Mouse (Mus musculus): ENCODE results near the gene Krt2. TPM values are rescaled to one million over a fixed set of nuclear protein-coding genes. Genes with fewer than 3 reads are reported as not detected.

Krt2 gene
- polyA plus RNA-seq, 1 experiment from 2014 or later: not detected

DNA sequence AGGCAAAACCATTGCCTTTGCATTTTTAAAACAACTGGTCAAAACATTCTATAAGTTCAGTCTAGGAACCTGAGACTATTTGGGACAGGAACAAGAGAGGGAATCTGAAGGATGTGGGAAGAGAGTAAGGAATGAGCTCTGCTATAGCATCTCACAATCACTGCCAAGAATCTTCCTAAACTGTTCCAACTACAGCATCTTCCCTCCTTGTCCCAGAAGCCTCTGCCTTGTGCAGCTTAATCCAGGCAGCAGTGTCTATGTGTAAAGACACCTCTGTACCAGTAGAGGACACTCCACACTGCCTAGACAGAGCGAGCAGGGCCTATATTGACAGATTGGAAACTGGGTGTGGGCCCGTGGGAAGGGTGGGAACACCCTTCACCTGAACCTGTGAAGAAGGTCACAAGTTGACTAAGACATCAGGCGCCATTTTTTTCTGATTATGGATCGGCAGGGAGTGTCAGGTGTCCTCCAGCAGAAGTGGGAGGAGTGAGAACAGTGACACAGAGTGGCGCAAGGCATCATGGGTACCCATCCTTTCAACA is 16.9 kb upstream of the Krt2 start:
- WGBS: 57% methylated on average over 5 of the region's 5 CpGs
- no peak overlapping the region for H3K9ac ChIP-seq (replicated peaks)
- no peak overlapping the region for H3K4me2 ChIP-seq (replicated peaks)
- H3K4me1 ChIP-seq: no peaks in the 10 kb centered on the region
- ATAC-seq (replicated peaks): no peak
- H3K4me3 ChIP-seq: no peak overlapping the region
- H3K27ac ChIP-seq (replicated peaks): no peak overlapping the region
- H3K27me3 ChIP-seq: no peaks in the 10 kb centered on the region
- H3K36me3 ChIP-seq: no peaks in the 10 kb centered on the region
- no peaks in the 10 kb centered on the region for H3K9me3 ChIP-seq

DNA sequence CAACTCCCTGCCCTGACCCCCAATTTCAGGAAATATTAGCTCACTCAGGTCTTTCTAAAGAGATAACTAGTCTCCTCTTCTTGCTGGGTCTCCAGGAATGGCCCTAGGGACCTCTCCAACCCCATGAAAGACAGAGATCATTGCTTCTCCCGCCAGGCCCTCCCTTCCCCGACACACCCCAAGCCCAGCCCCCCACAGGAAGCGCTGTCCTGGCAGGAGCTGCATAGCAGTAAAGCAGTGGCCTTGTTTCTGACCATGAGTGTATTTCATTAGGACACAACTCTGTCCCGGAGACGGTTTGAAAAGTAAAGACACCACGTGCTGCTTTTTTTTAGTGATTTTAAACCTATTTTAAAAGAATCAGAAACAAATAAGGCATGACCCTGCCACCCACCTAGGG is 15.2 kb upstream of the Krt2 start:
- Histone ChIP-seq H3K9me3 (no peaks in the 10 kb centered on the region), H3K4me1 (no peaks in the 10 kb centered on the region), H3K4me2 (replicated peaks) (no peak overlapping the region), H3K36me3 (no peaks in the 10 kb centered on the region), H3K4me3 (no peak overlapping the region), H3K9ac (replicated peaks) (no peak overlapping the region), H3K27ac (replicated peaks) (no peak overlapping the region), H3K27me3 (no peaks in the 10 kb centered on the region)
- no peak for ATAC-seq (replicated peaks)
- WGBS: 54% methylated on average over 6 of the region's 6 CpGs

DNA sequence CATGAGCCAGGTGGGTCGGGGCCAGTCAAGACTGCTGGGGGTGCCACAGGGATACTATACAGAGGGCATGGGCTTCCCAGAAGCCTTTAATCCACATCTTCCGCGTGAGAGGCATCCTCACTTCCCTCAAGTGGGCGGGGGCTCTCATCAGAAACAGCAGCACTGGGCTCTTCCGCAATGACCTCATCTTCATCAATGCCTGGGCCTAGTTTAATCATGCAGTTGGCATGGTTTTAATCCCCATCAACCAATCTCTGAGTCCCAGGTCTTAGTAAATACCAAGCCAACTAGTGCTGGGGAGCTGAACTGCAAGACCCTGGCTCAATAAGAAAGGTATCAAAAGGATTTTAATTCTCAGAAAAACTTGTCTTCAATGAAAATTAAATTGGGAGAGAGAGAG is 11.5 kb upstream of the Krt2 start:
- WGBS: 41% methylated on average over 5 of the region's 5 CpGs
- Histone ChIP-seq H3K27me3 (no peaks in the 10 kb centered on the region), H3K4me2 (replicated peaks) (no peak overlapping the region), H3K9ac (replicated peaks) (no peak overlapping the region), H3K9me3 (no peaks in the 10 kb centered on the region), H3K36me3 (no peaks in the 10 kb centered on the region), H3K4me3 (no peak overlapping the region), H3K4me1 (no peaks in the 10 kb centered on the region), H3K27ac (replicated peaks) (no peak overlapping the region)
- ATAC-seq (replicated peaks): no peak

DNA sequence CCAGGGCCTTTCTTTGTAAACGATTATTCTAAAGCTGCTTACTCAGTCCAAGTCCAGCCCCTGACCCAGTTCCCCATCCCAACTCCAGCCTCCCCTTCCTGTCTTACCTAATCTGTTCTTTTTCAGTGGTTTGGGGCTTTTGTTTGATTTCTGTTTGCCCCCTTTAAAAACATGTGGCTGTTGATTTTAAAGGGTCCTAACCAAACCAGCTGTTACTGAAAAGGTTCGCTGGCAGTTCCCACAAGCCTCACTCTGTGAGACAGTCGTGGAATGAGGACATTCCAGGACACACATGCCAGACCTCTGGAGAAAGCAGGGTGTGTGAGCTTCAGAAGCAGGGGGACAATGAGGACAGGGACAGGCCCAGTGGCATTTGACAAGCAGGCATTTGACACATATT is 3.8 kb upstream of the Krt2 start:
- H3K36me3 ChIP-seq: no peaks in the 10 kb centered on the region
- H3K4me2 ChIP-seq (replicated peaks): no peak overlapping the region
- whole genome bisulfite sequencing: 19% methylated on average over 3 of the region's 3 CpGs
- no peak overlapping the region for H3K27ac ChIP-seq (replicated peaks)
- H3K4me1 ChIP-seq: no peaks in the 10 kb centered on the region
- ATAC-seq (replicated peaks): no peak
- no peak overlapping the region for H3K4me3 ChIP-seq
- no peaks in the 10 kb centered on the region for H3K9me3 ChIP-seq
- no peaks in the 10 kb centered on the region for H3K27me3 ChIP-seq
- no peak overlapping the region for H3K9ac ChIP-seq (replicated peaks)

DNA sequence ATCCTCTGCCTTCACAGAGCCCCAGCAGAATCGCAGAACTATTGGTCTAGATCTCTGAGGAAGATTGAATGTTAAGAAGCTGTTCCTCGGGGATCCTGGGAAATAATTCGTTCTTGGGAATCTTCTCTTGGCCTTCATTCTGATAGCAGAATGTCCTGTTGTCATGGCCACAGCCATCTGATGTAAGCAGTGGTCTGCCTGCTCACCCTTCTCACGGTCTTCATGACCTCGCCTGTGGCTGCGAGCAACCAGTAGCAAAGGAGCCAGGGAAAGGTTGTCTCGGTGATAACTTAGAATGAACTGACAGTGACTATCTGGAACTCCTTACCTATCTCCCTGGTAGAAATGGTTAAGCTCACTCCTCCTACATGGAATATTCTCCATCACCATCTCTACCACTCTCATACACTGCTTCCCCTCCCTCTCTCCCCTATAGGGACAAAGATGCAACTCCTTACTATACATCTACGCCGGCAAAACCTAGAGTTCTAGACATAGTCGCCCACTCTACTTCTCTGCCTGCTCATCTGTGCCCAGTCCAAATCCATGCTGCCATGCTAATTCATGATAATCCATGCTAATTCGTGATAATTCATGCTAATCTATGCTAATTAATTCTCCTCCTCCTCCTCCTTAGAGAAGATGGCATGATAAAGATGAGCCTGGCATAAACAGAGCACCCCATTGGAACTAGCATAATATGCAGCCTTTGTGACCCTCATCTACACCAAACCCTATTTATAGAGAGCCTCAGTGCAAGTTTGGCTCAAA is 14.7 kb downstream of the Krt2 start:
- H3K36me3 ChIP-seq: no peaks in the 10 kb centered on the region
- peak overlapping the region; percentile 45 for H3K27ac ChIP-seq (replicated peaks)
- 72% methylated on average over 11 of the region's 11 CpGs for WGBS
- H3K4me2 ChIP-seq (replicated peaks): no peak overlapping the region
- no peaks in the 10 kb centered on the region for H3K9me3 ChIP-seq
- no peak overlapping the region for H3K9ac ChIP-seq (replicated peaks)
- no peak overlapping the region for H3K4me3 ChIP-seq
- ATAC-seq (replicated peaks): peak; percentile 80
- H3K27me3 ChIP-seq: no peaks in the 10 kb centered on the region
- H3K4me1 ChIP-seq: peaks cover 17% of the 10 kb centered on the region

DNA sequence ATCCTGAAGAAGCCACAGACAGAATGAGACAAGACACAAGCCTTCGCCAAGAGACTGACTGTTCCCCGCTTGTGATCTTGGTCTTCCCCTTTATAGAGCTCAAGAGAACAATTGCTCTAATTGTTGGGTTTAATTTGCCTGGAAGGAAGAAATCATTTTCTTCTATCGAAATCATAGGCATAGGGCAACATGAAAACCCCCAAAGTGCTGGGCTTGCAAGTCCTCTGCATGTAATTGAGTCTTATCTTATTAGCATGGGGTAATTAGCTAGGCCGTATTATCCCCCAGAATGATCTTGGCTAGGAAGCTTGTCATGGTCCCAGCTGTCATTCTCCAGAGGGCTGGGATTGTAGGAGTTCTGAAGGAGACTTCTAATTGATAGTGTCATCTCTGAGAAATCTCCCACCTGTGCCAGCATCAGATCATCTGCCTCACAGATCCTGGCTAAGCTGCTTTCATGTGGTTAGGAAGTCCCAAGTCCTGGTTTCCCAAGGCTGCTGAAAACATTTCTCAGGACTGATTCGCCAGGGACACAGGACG is 15.6 kb downstream of the Krt2 start, which contains the start of gene Krt73:
Gene Krt73, minus strand, starts transcription at position 51 of the 540 bp plus-strand sequence.
- H3K9ac ChIP-seq (replicated peaks): no peak within 1 kb of the TSS
- peak within 1 kb of the TSS; percentile 45 for H3K27ac ChIP-seq (replicated peaks)
- H3K4me2 ChIP-seq (replicated peaks): no peak within 1 kb of the TSS
- 53% methylated on average over 6 of the region's 6 CpGs for WGBS
- H3K27me3 ChIP-seq: no peaks in the 10 kb centered on the region
- no peaks in the 10 kb centered on the region for H3K9me3 ChIP-seq
- H3K4me1 ChIP-seq: peaks cover 17% of the 10 kb centered on the region
- no peaks in the 10 kb centered on the region for H3K36me3 ChIP-seq
- no peak within 1 kb of the TSS for H3K4me3 ChIP-seq
- ATAC-seq (replicated peaks): peak; percentile 55; the same call in 1 of the 2 replicates

DNA sequence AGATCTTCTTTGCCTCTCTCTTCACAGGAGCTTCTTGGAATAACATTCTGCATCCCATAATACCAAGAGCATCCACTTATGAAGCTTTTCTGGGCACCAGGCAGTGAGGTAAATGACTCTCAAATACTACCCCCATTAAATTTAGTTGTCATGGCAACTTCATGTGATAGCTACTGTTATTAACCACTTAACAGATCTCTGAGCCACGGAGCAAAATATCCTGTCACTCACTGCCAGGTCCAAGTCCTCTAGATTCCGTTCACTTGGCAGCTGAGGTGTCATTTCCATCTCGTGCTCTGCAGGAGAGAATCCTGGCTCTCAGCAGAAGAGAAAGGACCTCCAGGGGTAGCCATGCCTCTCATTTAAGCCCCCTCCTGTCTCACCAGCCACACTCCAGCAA is 27.1 kb downstream of the Krt2 start:
- Histone ChIP-seq H3K9me3 (no peaks in the 10 kb centered on the region), H3K4me2 (replicated peaks) (no peak overlapping the region), H3K36me3 (no peaks in the 10 kb centered on the region), H3K4me1 (peaks cover 15% of the 10 kb centered on the region), H3K4me3 (no peak overlapping the region), H3K27me3 (no peaks in the 10 kb centered on the region), H3K27ac (replicated peaks) (peak overlapping the region; percentile 71), H3K9ac (replicated peaks) (no peak overlapping the region)
- WGBS: 8% methylated on average over 3 of the region's 3 CpGs
- peak; percentile 60 for ATAC-seq (replicated peaks)

DNA sequence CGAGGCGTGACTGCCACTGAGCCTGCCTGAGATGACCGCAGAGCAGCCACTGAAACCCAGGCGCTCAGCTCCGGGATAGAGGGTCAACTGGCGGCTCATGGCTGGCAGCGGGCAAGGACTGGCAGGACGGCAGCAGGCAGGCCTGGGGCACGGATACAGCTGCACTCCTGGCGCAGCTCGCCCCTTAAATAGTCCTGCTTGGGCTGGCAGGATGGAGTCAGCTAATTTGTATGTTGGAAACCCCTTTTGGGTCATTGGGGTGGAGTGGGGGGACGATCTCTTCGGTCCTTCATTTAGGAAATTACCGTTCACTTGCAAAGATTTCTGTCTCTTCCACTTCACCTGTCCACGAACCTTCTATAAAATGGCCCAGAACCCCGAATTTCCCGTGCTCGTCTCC is 31.6 kb downstream of the Krt2 start, which contains the start of gene Krt72:
Gene Krt72, minus strand, starts transcription at position 101 of the 400 bp plus-strand sequence.
- 92% methylated on average over 18 of the region's 18 CpGs for WGBS

DNA sequence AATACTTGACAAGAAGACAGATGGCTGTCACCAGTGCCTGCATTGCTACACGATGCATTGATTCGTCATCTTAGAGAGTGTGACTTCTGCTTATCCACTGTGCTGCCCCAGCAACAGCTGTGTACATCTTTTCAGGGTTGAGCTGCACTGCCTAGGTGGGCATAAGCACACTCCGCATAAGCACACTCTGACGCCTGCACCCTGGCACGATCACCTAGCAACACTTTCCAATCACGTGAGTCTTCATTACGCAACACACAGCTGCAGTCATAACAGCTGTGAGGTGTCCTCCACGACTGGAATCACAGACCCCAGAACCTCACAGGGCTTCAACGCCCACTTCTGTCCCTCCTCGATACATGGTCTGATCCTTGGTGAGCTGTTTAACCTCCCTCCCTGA is 44.5 kb downstream of the Krt2 start:
- Histone ChIP-seq H3K4me2 (replicated peaks) (no peak overlapping the region), H3K9me3 (no peaks in the 10 kb centered on the region), H3K4me1 (peaks cover 3% of the 10 kb centered on the region; the same call in 1 of the 2 replicates), H3K27ac (replicated peaks) (no peak overlapping the region), H3K36me3 (no peaks in the 10 kb centered on the region), H3K9ac (replicated peaks) (no peak overlapping the region), H3K4me3 (no peak overlapping the region), H3K27me3 (no peaks in the 10 kb centered on the region)
- WGBS: 78% methylated on average over 10 of the region's 10 CpGs
- ATAC-seq (replicated peaks): no peak

More for the DNA sequence above, 31.6 kb downstream of the Krt2 start, which contains the start of gene Krt72:
- H3K9ac ChIP-seq (replicated peaks): no peak within 1 kb of the TSS
- H3K27ac ChIP-seq (replicated peaks): no peak within 1 kb of the TSS
- H3K4me2 ChIP-seq (replicated peaks): no peak within 1 kb of the TSS
- ATAC-seq (replicated peaks): no peak
- H3K36me3 ChIP-seq: no peaks in the 10 kb centered on the region
- no peaks in the 10 kb centered on the region for H3K9me3 ChIP-seq
- H3K27me3 ChIP-seq: no peaks in the 10 kb centered on the region
- no peak within 1 kb of the TSS for H3K4me3 ChIP-seq
- H3K4me1 ChIP-seq: peaks cover 14% of the 10 kb centered on the region

DNA sequence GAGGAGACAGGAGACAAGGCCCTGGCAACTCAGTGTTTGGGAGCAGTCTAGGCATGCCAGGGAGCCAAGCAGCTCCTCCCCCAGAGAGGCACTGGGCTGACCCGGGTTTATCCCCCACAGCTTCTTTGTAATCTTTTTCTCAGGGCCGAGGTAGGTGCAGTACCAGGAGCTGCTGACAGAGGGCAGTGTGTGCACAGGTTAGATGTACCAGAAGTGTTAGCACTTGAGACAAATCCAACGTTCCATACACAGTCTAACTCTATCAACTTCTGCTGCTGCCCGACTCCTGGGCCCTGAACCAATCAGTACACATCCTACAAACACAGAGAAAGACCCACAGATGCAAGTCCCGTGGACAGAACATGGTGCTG is 45.3 kb downstream of the Krt2 start:
- H3K27ac ChIP-seq (replicated peaks): no peak overlapping the region
- WGBS: 10% methylated on average over 5 of the region's 5 CpGs
- H3K4me3 ChIP-seq: no peak overlapping the region

DNA sequence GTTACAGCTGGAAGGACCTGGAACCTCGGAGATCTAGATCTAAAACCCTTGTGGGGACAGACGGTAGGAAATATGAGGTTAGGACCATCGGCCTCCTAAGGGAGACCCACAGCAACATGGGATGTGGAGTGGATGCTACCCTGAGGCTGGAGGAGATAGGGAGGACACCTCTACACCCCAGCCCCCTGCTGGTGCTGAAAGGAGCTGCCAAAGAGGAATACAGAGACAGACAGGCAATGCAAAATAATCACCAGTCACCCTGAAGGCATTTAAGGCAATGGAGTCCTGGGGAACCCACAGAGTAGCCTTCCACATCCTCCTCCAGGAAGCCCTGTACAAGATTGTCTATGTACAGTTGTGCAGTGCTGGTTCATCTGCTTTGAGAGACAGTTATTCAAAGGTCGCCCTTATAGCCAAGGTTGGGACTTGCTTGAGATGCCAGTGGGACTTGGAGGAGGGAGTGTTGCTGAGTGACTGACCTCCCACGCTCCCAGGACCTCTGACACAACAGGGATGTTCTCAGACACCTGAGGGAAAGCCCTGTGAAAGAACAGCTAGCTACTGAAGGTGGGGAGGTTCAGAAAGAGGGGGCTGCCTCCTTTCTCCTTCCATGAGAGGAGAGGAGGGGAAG is 45.8 kb downstream of the Krt2 start:
- Histone ChIP-seq H3K4me1 (peaks cover 3% of the 10 kb centered on the region; the same call in 1 of the 2 replicates), H3K27ac (replicated peaks) (no peak overlapping the region), H3K9me3 (no peaks in the 10 kb centered on the region), H3K4me2 (replicated peaks) (no peak overlapping the region), H3K36me3 (no peaks in the 10 kb centered on the region), H3K27me3 (no peaks in the 10 kb centered on the region), H3K9ac (replicated peaks) (no peak overlapping the region), H3K4me3 (no peak overlapping the region)
- ATAC-seq (replicated peaks): peak; percentile 35; the same call in 1 of the 2 replicates
- 73% methylated on average over 5 of the region's 5 CpGs for WGBS

More for the DNA sequence above, 45.3 kb downstream of the Krt2 start:
- no peak overlapping the region for H3K9ac ChIP-seq (replicated peaks)
- H3K4me1 ChIP-seq: peaks cover 3% of the 10 kb centered on the region; the same call in 1 of the 2 replicates
- no peaks in the 10 kb centered on the region for H3K27me3 ChIP-seq
- ATAC-seq (replicated peaks): peak; percentile 83
- H3K36me3 ChIP-seq: no peaks in the 10 kb centered on the region
- no peaks in the 10 kb centered on the region for H3K9me3 ChIP-seq
- H3K4me2 ChIP-seq (replicated peaks): no peak overlapping the region

DNA sequence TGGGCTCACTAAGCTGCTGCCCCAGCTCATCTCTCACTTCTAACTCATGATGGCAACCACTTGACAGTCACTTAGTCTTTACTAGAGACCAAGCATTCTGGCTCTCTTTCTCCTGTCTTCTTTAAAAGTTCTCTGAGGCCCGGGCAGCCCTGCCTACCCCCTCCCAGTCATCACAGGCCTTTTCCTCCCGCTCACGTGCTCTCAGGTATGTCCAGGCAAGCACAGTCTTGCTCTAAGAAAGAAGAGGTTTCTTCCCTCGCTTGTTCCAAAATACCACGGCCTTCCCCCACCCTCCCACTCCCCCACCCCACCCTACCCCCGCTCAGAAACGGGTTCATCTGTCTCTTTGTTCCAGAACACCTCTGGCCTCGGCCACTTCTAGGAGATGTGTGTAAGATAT is 47.7 kb downstream of the Krt2 start:
- H3K9me3 ChIP-seq: no peaks in the 10 kb centered on the region
- no peak overlapping the region for H3K9ac ChIP-seq (replicated peaks)
- no peaks in the 10 kb centered on the region for H3K27me3 ChIP-seq
- no peak overlapping the region for H3K4me3 ChIP-seq
- no peak overlapping the region for H3K4me2 ChIP-seq (replicated peaks)
- H3K27ac ChIP-seq (replicated peaks): no peak overlapping the region
- ATAC-seq (replicated peaks): no peak
- peaks cover 3% of the 10 kb centered on the region; the same call in 1 of the 2 replicates for H3K4me1 ChIP-seq
- WGBS: 47% methylated on average over 8 of the region's 8 CpGs
- no peaks in the 10 kb centered on the region for H3K36me3 ChIP-seq
